Mouse (Mus musculus): Measurements from ENCODE around the gene Nprl2.

The Nprl2 gene

DNA sequence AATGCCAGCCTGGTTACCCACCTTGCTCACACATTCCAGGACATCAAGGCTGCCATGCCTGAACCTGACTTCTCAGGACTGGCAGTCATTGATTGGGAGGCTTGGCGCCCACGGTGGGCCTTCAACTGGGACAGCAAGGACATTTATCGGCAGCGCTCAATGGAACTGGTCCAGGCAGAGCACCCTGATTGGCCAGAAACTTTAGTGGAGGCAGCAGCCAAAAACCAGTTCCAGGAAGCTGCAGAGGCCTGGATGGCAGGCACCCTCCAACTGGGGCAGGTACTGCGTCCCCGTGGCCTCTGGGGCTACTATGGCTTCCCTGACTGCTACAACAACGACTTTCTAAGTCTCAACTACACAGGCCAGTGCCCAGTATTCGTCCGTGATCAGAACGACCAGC is 35.8 kb downstream of the Nprl2 start:
- no peak for DNase-seq (ENCODE audit: low spot score)

DNA sequence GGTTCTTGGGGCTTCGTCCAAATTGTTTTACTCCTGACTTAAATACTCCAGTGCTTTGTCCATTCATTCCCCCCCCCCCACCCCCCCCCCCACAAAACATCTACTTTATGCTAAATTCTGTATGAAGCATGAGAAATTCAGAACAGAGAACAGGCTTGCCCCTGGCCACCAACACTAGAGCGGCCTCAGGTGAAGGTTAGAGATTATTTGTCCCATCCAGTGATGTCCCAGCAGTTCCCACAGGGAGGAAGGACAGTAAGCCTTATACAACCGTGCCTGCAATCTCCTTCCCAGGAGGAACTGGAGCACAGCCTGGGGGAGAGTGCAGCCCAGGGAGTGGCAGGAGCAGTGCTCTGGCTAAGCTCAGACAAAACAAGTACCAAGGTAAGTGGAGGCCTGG is 36.6 kb downstream of the Nprl2 start, which contains the start of gene Naa80:
TSS of gene Naa80 (plus strand) at position 301 of the 400 bp plus-strand sequence.
- DNase-seq (ENCODE audit: low spot score) = no peak

DNA sequence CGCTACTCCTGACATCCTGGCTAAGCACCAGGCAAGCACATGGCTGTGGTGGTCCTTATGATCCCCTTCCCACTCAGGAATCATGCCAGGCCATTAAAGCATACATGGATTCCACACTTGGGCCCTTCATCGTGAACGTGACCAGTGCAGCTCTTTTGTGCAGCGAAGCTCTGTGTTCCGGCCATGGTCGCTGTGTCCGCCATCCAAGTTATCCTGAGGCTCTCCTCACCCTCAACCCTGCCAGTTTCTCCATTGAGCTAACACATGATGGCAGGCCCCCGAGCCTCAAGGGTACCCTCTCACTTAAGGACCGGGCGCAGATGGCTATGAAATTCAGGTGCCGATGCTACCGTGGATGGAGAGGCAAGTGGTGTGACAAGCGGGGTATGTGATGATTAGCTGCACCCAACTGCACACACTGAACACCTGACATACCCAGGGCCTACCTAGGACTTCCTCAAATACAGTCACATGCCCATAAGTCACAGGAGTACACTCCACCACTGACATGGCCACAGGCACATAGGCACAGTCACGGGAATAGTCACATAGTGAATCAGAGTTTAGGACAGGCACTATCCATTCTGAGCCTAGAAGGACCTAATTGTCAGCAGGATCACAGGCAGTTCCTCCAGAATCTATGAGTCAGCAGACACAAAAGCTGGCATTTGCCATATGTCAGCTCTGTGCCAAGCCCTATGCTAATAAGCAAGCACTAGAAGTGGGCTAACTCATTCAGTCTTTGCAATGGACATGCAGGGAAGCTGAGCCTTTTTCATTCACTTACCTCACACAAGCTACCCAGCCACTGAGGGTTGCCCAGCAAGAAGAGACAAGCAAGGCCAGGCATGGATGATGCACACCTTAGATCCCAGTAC is 37.2 kb downstream of the Nprl2 start:
- DNase-seq (ENCODE audit: low spot score) = no peak

DNA sequence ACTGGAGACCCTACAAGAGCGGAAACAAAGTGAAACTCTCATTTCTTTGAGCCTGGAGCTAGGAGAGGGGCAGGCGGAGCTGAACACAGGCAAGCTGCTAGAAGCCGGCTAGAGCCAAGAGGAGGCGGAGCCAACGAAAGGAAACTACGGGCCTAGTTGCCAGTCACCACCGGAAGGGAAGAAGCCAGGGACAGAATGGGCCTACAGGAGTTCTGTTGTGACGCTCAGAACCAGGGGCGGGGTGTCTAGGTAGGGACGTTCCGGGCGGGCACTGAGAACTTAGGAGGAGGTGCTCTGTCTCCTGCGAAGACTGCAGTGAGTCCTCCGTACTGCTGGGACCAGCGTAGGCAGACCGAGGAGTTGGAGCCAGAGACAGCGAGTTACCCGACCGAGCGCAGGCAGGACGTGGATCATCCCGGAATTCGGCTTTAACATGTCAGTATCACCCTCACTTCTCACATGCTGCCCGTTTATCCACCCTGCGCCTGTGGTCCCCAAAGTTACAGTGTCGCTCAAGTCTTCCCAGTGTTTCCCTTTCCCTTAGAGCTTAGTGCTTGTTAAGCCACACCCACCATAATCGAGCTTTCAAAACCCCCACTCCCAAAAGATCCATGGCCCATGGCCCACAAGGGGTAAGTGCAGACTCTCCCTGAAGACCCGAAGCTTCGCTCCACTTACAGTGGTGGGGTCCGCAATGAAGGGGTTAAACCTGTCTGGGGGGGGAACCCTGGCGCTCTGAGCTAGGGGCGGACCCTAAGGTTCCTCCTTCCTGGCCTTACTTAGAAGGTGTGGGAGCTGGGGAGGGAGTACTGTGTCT is 38.7 kb downstream of the Nprl2 start, which contains the start of gene Hyal3:
TSS of gene Hyal3 (plus strand) at position 318 of the 817 bp plus-strand sequence.
- peak; percentile 91 for DNase-seq (ENCODE audit: low spot score)

DNA sequence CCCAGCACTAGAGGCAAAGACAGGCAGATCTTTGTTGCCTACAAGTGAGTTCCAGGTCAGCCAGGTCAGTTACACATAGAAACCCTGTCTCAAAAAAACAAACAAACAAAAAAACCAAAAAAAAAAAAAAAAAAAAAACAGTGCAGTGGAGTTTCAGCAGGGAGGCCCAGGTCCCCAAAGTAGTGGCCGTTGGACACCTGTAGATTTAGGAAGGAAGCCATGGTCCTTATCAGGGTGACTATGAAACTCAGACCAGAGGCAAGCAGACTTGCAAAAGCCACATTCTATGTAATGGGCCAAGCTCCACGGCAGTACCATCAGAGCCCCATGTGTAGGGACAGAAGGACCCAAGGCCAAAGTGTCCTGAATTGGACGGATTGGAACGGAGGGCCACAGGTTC is 39.6 kb downstream of the Nprl2 start:
- no peak for DNase-seq (ENCODE audit: low spot score)

DNA sequence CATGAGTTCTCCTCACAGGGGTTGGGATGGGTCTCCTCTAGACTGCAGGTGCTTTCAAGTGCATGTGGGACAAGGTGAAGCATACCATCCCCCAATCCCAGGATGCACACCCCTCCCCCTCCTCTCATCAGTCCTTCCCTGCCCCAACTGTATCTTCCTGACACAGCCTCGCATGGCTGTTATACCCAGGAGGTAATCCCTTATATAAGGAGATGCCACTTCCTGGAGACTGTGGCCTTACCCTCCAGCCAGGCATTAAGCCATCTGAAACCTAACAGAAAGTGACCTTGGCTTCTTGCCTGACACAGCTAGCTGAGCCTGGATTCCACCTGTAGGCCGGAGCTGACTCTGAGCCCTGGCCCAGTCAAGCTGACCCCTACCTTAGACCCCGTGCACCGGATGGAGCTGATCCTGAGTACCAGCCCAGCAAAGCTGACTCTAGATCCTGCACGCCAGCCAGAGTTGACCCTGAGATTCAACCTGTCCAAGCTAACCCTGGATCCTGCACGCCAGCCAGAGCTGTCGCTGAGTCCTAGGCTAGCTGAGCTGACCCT is 40.6 kb downstream of the Nprl2 start:
- no peak for DNase-seq (ENCODE audit: low spot score)

DNA sequence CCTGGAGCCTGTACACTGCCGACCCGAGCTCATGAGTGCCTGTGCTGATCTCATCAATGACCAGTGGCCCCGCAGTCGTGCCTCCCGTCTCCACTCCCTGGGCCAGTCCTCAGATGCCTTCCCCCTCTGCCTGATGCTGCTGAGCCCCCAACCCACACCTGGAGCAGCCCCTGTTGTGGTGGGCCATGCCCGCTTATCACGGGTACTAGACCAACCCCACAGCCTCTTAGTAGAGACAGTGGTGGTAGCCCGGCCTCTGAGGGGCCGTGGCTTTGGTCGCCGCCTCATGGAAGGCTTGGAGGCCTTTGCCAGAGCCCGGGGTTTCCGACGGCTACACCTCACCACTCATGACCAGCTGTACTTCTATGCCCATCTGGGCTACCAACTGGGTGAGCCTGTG is 41.1 kb downstream of the Nprl2 start:
- DNase-seq (ENCODE audit: low spot score) = no peak

DNA sequence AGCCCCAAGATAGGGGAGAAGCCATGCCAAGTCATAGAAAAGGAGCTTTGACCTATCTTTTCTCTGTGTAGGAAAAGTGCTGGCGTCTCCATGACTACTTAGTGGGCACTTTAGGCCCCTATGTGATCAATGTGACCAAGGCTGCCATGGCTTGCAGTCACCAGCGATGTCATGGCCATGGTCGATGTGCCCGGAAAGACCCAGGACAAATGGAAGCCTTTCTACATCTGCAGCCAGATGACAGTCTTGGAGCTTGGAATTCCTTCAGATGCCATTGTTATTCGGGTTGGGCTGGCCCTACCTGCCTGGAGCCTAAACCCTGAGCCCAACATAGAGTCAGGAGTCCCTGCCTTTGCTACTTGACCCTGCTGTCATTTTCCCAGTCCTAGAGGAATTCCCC is 44.5 kb downstream of the Nprl2 start:
- no peak for DNase-seq (ENCODE audit: low spot score)

DNA sequence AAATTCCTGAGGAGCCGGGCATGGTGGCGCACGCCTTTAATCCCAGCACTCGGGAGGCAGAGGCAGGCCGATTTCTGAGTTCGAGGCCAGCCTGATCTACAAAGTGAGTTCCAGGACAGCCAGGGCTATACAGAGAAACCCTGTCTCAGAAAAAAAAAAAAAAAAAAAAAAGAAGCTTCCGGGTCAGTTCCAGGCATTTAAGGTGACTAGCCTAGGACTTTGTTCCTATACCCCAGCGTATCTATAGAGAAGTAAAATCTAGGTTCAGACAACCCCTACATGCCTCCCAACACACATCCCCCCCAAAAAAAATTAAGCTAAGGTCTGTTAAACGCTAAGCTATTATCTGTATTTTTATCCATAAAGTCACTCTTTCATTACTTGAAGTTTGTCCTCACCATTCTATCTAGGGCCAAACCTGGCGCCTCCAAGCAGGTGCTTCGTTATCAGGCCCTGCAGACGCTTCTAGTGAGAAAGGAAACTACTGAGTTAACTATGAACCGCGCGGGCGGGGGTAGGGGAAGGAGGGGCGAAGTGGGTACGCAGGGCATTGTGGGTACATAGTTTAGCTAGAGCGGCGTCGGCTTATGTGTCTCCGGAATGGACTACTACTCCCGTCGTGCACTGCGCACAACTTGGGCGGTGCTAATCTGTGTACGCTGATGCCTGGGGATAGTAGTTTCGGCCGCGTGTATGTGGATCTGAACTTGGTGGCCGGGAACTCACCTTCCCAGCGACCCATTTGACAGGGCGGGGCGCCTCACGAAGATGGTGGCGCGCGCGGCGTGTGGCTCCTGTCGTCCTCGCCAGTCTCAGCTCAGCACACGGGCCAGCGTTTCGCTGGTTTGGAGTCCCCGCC is 45.2 kb downstream of the Nprl2 start, which contains the start of gene Ifrd2:
TSS of gene Ifrd2 (plus strand) at position 669 of the 859 bp plus-strand sequence.
- DNase-seq (ENCODE audit: low spot score) = peak; percentile 98

DNA sequence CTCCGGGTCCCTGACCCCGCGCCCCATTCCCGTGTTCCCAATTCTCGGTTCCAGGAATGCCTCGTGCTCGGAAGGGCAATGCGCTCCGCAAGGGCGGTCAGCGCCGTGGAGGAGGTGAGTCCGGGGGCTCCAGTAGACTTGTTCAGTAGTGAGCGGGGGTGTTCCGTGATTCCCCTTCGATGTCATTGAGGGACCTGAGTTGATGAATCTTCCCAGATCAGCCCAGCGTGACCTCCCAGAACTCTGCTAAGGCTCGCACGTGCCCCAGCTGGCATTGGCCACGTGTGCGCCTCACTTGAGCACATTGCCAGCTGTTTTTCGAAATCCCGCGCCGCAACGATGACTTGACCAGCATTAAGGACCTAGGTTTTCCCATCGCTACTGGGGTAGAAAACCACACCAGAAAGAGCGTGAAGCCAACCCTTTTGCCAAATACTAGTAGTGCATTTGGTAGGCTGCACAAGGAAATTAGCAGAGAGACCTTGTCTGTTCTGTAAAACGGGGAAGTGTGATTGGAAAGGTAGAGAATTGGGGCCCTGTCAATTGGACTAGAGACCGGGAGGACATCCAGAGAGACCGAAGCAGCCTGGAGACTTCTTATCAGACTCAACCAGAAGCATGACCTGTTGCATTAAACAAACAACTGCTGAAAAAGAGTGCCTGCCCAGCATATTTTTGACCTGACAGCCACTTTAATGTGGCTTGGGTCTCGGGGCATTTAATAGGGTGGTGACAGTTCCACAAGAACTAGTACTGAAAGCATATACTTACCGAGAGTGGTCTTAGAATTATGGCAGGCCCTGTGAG is 46.0 kb downstream of the Nprl2 start:
- DNase-seq (ENCODE audit: low spot score) = peak; percentile 57

DNA sequence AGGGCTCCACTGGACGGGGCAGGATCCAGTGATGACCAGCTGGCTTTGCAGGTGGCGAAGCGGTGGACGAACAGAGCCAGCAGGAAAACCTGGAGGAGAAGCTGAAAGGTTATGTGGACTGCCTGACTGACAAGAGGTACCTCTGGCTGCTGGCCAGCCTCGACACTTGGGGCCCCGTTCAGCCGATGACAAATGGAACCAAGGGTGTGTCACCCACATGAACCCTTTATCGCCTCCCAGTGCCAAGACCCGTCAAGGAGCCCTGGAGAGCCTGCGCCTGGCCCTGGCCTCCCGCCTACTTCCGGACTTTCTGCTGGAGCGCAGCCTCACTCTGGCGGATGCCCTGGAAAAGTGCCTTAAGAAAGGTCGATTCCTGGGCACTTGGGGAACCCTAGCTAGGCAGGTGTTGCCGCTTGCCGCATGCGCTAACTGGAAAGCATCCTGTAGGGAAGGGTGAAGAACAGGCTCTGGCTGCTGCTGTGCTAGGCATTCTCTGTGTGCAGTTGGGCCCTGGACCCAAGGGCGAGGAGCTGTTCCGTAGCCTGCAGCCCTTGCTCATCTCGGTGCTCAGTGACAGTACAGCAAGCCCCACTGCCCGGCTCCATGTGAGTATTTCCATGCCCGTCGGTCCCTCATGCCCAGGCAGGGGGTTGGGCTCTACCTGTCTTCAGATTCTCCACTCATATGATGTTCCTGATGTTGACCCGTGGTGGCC is 48.2 kb downstream of the Nprl2 start:
- no peak for DNase-seq (ENCODE audit: low spot score)

DNA sequence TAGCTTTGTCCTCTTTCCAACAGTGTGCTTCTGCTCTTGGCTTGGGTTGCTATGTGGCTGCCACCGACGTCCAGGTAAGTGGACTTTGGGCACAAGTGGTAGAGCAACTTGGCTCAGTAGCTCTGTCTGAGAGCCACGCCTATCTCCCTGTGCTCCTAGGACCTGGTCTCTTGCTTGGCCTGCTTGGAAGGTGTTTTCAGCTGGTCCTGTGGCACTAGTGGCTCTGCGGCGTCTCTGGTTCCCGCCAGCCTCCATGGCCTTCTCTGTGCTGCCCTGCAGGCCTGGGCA is 48.7 kb downstream of the Nprl2 start:
- DNase-seq (ENCODE audit: low spot score) = no peak

DNA sequence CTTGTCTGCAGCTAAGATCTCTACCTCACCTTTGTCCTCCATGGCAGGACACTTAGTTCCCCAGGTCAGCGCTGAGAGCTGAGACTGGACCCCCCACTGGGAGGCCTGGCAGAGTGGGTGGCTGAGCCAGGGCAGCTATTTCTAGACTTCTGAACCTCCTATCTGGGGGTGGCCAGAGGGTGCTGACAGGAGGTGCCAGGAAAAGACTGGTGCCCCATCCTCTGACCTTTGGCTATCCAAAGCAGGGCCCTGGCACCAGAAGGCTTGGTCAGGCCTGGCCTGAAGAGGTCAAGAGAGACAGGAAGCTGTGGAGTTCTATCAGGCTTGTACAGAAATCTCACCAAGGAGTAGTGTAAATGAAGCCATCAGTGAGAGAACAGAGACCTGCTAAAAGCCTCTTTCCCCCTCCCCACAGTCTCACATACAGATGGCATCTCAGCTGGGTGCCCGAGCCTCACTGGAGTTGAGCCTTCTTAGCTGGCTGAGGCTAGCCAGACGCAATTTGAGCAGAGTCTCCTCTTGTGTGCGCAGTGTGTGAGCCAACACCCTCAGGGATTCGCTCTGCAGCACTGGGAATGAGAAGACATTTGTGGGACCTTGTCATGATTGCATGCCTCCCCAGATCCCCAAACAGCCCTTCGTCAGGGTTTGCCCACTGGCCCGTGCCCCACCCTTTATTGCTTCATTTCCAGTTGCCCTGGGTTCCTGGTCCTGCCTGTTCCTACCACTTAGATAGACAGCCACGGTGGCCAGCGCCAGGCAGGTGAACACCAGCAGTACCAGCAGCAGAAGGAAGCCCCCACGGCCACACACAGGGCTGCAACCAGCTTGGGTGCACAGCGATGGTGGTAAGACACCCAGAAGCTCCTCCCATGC is 51.3 kb downstream of the Nprl2 start:
- no peak for DNase-seq (ENCODE audit: low spot score)

DNA sequence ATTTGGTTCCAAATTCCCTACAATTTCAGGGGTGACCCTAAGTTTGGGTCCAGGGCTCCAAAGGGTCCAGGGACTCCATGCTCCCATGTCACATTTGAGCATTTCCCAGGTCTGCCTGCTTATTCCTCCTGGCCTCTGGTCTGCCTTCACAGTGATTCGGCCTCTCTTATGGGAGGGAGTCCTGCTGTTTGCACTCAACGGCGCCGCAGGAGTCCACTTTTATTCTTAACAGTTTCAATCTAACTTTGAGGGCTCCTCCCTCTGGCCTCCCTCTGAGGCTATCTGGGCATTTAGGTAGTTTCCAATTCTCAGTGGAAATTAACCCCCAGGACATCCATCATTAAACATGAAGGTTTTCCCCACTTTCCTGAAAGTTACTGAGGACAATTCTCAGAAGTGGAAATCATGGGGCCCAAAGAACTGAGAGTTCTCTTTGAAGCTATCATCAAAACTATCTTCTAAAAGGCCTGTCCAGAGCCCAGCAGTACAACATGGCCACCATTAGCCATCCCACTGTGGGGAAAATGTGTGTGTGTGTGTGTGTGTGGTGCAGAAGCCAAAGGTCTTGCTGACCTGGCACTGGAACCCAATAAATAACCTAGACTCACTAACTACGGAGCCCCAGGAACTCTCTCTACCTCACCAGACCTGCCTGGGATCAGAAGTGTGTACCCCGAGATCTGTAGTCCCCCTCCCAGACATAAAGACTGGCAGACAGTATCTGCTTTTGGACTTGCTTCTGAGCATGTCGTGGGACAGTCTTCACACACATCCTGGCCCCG is 52.4 kb downstream of the Nprl2 start:
- DNase-seq (ENCODE audit: low spot score) = no peak

Measured in layer of hippocampus, adult 11-12 months (tissue).